Mouse (Mus musculus) heart, adult 2 months (tissue): ENCODE data around the gene Cdca3. TPM values are rescaled to one million over a fixed set of nuclear protein-coding genes. Genes with fewer than 3 reads are reported as not detected.

Experiments used
- DNase-seq, 2 experiments: peaks; one replicate each; pipeline ENCODE4 v3.0.0; 2021
- H3K27ac ChIP-seq: fragments of 200-600 bp; 2 replicates; pipeline ENCODE4 v1.8.1; 2022
- H3K27me3 ChIP-seq: fragments of 200-500 bp; 2 replicates; pipeline ENCODE4 v1.6.1; 2012; ENCODE audit warnings: mild to moderate bottlenecking, low read length, inconsistent platforms, mixed read lengths; ENCODE audit not compliant: control insufficient read depth, insufficient read depth
- H3K36me3 ChIP-seq: fragments of 200-500 bp; 2 replicates; pipeline ENCODE4 v1.6.1; 2012; ENCODE audit warnings: low read length, inconsistent platforms; ENCODE audit not compliant: control insufficient read depth, insufficient read depth
- H3K4me1 ChIP-seq: fragments of 200-500 bp; 2 replicates; pipeline ENCODE4 v1.6.1; 2011; ENCODE audit warnings: low read length; ENCODE audit not compliant: control insufficient read depth, insufficient read depth
- H3K4me3 ChIP-seq: fragments of 200-600 bp; 2 replicates; pipeline ENCODE4 v1.8.1; 2022
- H3K79me2 ChIP-seq: fragments of 200-500 bp; replicated peaks from 2 replicates; pipeline ENCODE4 v1.6.1; 2012; ENCODE audit warnings: mild to moderate bottlenecking, inconsistent platforms, low read length, moderate library complexity, mixed read lengths; ENCODE audit not compliant: control insufficient read depth, insufficient read depth
- H3K9ac ChIP-seq: fragments of 200-500 bp; 2 replicates; pipeline ENCODE4 v1.6.1; 2012; ENCODE audit warnings: low read depth, mild to moderate bottlenecking, control low read depth, inconsistent platforms, low read length, mixed read lengths
- CTCF ChIP-seq: fragments of 200-600 bp; IDR thresholded peaks from 2 replicates; pipeline ENCODE4 v1.8.1; 2022; ENCODE audit warnings: antibody characterized with exemption, mild to moderate bottlenecking, moderate library complexity
- EP300 ChIP-seq: fragments of 200-500 bp; IDR thresholded peaks from 2 replicates; pipeline ENCODE4 v1.6.1; 2011; ENCODE audit warnings: low read depth, low read length, control low read depth; ENCODE audit not compliant: insufficient read depth
- POLR2A ChIP-seq: fragments of 200-500 bp; IDR thresholded peaks from 2 replicates; pipeline ENCODE4 v1.6.1; 2011; ENCODE audit warnings: mild to moderate bottlenecking, low read depth, low read length, control low read depth; ENCODE audit not compliant: insufficient read depth
- WGBS: fragments of 180-500 bp; shearing (Covaris S2); methylation state at CpG from one replicate; pipeline ENCODE4 v1.1.7; 2018; 5-methylcytosine and 5-hydroxymethylcytosine counted together
- intact Hi-C: fragments of 180-260 bp; cut with DNase I; formaldehyde crosslinking; loops from one replicate; pipeline ENCODE4 v1.15.1; 2025
- polyA plus RNA-seq: library from polyadenylated mRNA; depleted of rRNA; stranded (reverse); fragments of >200 nt; gene quantifications from 2 replicates; pipeline ENCODE4 v1.2.3, GENCODE M21; 2012
- total RNA-seq, 2 experiments: library from RNA; stranded (reverse); gene quantifications; 2 replicates each; pipeline ENCODE4 v1.2.3; 2021

The Cdca3 gene
- total and polyA plus RNA-seq, 3 experiments = 0.32 to 0.72 (median 0.70) TPM

- Histone ChIP-seq H3K4me3 (no peak overlapping the region), H3K36me3 (no peaks in the 10 kb centered on the region), H3K27me3 (no peaks in the 10 kb centered on the region), H3K79me2 (no peaks in the 10 kb centered on the region), H3K4me1 (no peaks in the 10 kb centered on the region), H3K27ac (no peak overlapping the region), H3K9ac (no peak overlapping the region)
- no peak for DNase-seq
- no peak for TF ChIP-seq POLR2A
- no peak for TF ChIP-seq CTCF
- no peak for TF ChIP-seq EP300
- WGBS = 64% methylated on average over 10 of the region's 10 CpGs
- intact Hi-C loops = no loop called here
Measured at GRCm38 (mm10) chr6:124835531-124835930, 6.2 kb downstream of the Cdca3 start.

DNA sequence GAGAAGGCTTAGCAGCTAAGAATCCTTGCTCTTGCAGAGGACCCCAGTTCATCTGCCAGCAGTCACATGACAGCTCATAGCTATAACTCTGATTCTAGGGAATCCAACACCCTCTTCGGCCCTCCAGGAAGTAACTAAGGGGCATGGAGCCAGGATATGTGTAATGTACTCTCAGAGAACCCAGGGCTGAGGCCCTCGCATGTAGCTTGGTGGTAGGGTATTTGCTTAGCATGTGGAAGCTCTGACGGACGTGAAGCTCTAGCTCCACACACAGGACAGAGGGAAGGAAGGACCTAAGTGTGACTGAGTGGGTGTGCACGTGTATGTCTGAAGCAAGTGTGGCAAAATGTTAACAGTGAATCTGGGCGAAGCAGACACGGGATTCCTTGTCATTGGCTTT lies 7.1 kb downstream of the Cdca3 start:
- intact Hi-C loops = no loop called here
- no peak for DNase-seq
- H3K79me2 ChIP-seq = no peaks in the 10 kb centered on the region
- 70% methylated on average over 7 of the region's 7 CpGs for WGBS
- no peak overlapping the region for H3K4me3 ChIP-seq
- no peak overlapping the region for H3K9ac ChIP-seq
- no peaks in the 10 kb centered on the region for H3K27me3 ChIP-seq
- no peaks in the 10 kb centered on the region for H3K36me3 ChIP-seq
- no peaks in the 10 kb centered on the region for H3K4me1 ChIP-seq
- no peak overlapping the region for H3K27ac ChIP-seq
- TF ChIP-seq CTCF = no peak
- no peak for TF ChIP-seq EP300
- TF ChIP-seq POLR2A = no peak

DNA sequence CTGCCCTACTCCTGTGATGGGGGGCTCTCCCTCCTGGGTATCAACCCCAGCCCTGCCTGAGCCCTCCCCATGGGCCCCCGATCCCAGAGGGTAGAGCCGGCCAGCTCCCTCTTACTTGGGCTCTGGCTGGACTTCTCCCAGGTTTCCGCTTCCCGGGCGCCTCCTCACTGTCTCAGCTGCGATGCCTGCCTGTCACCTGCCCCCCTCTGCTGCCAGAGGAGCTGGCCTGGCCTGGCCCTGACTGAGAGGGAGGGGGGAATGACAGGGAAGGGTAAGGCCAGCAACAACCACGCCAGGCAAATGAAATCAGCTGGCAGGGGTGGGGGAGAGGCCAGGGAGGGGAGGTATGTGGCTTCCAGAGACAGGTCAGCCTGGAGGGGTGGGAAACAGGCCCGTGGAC lies 10.5 kb downstream of the Cdca3 start:
- Histone ChIP-seq H3K4me1 (no peaks in the 10 kb centered on the region), H3K36me3 (no peaks in the 10 kb centered on the region), H3K9ac (no peak overlapping the region), H3K27me3 (no peaks in the 10 kb centered on the region), H3K4me3 (no peak overlapping the region), H3K79me2 (no peaks in the 10 kb centered on the region), H3K27ac (peak overlapping the region; percentile 48)
- DNase-seq = peak; percentile 45 to 59
- intact Hi-C loops = no loop called here
- 18% methylated on average over 8 of the region's 8 CpGs for WGBS
- no peak for TF ChIP-seq CTCF
- no peak for TF ChIP-seq POLR2A
- TF ChIP-seq EP300 = no peak

DNA sequence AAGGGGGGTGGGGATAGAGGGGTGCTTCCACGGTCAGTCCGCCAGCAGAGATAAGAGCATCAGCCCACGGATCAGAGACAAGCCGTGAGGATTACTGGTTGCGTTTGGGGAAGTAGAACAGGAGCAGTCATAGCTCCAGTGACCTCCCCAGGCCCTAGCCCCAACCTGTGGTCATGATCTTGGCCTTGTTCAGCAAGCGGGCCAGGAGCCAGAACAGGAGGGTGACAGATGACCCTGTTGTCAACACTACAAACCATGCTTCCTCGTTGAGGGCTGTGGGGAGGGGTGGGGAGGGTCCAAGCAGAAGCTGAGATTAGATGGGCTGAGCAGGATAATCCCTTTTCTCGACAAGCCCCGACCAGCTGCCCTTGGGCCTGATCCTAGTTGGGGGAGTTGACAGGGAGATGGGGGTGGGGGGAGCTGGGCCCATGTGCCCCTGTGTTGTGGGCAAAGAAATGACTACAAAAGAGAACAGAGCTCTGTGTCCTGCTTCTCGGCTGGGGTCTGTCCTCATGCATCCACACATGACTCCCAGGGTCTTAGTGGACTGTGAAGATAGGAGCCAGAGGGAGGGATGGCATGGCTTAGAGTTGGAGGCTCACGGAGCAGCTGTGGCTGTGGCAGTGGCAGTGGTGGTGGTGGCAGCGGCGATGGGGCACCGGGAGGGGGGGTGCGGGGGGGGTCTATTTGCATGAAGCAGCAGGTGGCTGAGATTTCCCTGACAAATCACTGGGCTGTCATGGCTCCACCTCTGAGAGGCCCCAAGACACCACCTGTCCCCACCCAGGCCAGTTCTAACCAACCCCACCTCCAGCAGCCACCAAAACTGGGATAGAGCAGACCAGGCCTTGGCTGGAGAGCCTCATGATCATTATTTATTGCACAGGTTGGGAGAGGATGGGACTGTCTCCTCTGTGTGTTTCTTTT lies 11.2 kb downstream of the Cdca3 start, which contains the start of gene Gnb3:
Gene Gnb3, minus strand, starts transcription at position 35 of the 927 bp plus-strand sequence.
- Histone ChIP-seq H3K4me1 (no peaks in the 10 kb centered on the region), H3K27ac (peak within 1 kb of the TSS; percentile 48), H3K9ac (no peak within 1 kb of the TSS), H3K36me3 (no peaks in the 10 kb centered on the region), H3K4me3 (no peak within 1 kb of the TSS), H3K79me2 (no peaks in the 10 kb centered on the region), H3K27me3 (no peaks in the 10 kb centered on the region)
- intact Hi-C loops = no loop called here
- 35% methylated on average over 15 of the region's 15 CpGs for WGBS
- DNase-seq = no peak
- TF ChIP-seq EP300 (no peak), POLR2A (no peak), CTCF (no peak)

DNA sequence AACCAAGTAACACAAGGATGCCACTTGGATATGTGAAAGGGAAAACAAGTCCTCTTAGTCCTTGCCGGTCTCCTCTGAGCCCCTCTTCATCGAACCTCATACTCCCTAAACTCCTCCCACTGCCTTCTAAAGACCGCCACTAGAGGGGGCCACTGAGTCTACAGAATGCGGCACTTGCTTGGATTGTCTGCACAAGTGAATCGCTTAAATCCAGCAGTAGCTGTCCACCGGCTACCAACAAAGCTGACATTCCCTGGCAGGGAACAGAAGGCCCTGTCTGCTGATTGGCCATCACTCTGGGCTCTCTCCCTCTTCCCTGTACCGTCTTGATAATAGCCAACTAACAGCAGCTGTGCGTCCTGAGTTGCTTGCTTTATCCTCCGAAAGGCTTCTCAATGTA lies 18.0 kb downstream of the Cdca3 start:
- H3K27ac ChIP-seq = no peak overlapping the region
- 11% methylated on average over 9 of the region's 9 CpGs for WGBS
- intact Hi-C loops = loop anchor here (1.0 kb wide), 1 partner anchor 237 kb away; no protein-coding TSS in a partner anchor

DNA sequence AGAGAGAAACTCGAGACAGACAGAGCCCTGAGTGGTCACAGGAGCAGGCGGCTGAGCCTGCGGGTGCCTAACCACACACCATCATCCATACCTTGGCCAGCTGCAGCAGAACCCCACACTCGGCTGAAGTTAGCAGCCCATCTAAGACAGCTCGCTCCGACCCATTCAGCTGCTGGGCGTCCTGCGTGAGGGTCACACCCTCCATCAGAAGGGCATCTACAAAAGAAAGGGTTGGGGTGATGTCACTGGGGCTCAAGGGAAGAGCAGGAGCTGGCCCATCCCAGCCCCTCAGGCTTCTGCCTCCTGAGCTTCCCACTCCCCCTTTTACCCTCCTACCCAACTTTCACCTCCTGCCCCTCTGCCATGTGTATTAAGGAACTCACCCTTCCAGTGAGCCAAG lies 21.2 kb downstream of the Cdca3 start:
- TF ChIP-seq EP300 (no peak), CTCF (no peak), POLR2A (no peak)
- no peak for DNase-seq
- WGBS = 66% methylated on average over 8 of the region's 8 CpGs
- H3K4me3 ChIP-seq = no peak overlapping the region
- H3K27me3 ChIP-seq = no peaks in the 10 kb centered on the region
- H3K27ac ChIP-seq = no peak overlapping the region
- no peak overlapping the region for H3K9ac ChIP-seq
- H3K36me3 ChIP-seq = no peaks in the 10 kb centered on the region
- no peaks in the 10 kb centered on the region for H3K79me2 ChIP-seq
- H3K4me1 ChIP-seq = peaks cover 2% of the 10 kb centered on the region; the same call in 1 of the 2 replicates
- intact Hi-C loops = no loop called here

More for the DNA sequence above, 18.0 kb downstream of the Cdca3 start:
- H3K36me3 ChIP-seq = no peaks in the 10 kb centered on the region
- peak; percentile 86 to 94 for DNase-seq
- H3K4me1 ChIP-seq = peaks cover 2% of the 10 kb centered on the region; the same call in 1 of the 2 replicates
- H3K9ac ChIP-seq = no peak overlapping the region
- H3K27me3 ChIP-seq = no peaks in the 10 kb centered on the region
- no peak overlapping the region for H3K4me3 ChIP-seq
- H3K79me2 ChIP-seq = no peaks in the 10 kb centered on the region
- TF ChIP-seq POLR2A = no peak
- TF ChIP-seq EP300 = 0 out of 2 replicates have a peak, but pooled peaks have one; percentile 34
